Mouse (Mus musculus) neural tube, embryonic 13.5 days (tissue): Measurements from ENCODE around the gene Olfr152. TPM values are rescaled to one million over a fixed set of nuclear protein-coding genes. Genes with fewer than 3 reads are reported as not detected.

Experiments
- ATAC-seq: fragments of 200-750 bp; cut with Nextera tagmentation; 2 replicates; pipeline ENCODE4 v1.8.0; 2017; ENCODE audit warnings: low read depth, mild to moderate bottlenecking, moderate TSS enrichment, moderate library complexity
- H3K27ac ChIP-seq: fragments of 300-500 bp; sonication (generic); replicated peaks from 2 replicates; pipeline ENCODE4 v1.5.1; 2015; ENCODE audit warnings: moderate library complexity, mild to moderate bottlenecking, inconsistent platforms
- H3K27me3 ChIP-seq: fragments of 300-500 bp; sonication (generic); 2 replicates; pipeline ENCODE4 v1.6.1; 2015; ENCODE audit warnings: mild to moderate bottlenecking, inconsistent platforms
- H3K36me3 ChIP-seq: fragments of 300-500 bp; sonication (generic); 2 replicates; pipeline ENCODE4 v1.6.1; 2015; ENCODE audit warnings: mild to moderate bottlenecking, inconsistent platforms
- H3K4me1 ChIP-seq: fragments of 300-500 bp; sonication (generic); replicated peaks from 2 replicates; pipeline ENCODE4 v1.6.1; 2015; ENCODE audit warnings: inconsistent platforms
- H3K4me2 ChIP-seq: fragments of 300-500 bp; sonication (generic); 2 replicates; pipeline ENCODE4 v1.6.1; 2015; ENCODE audit warnings: inconsistent platforms, mild to moderate bottlenecking, moderate library complexity
- H3K4me3 ChIP-seq: fragments of 300-500 bp; sonication (generic); 2 replicates; pipeline ENCODE4 v1.5.1; 2015; ENCODE audit warnings: mild to moderate bottlenecking, inconsistent platforms
- H3K9ac ChIP-seq: fragments of 300-500 bp; sonication (generic); 2 replicates; pipeline ENCODE4 v1.6.1; 2015; ENCODE audit warnings: moderate library complexity, mild to moderate bottlenecking, inconsistent platforms
- H3K9me3 ChIP-seq: fragments of 300-500 bp; sonication (generic); 2 replicates; pipeline ENCODE4 v1.6.1; 2016; ENCODE audit warnings: inconsistent platforms
- WGBS: fragments of 180-500 bp; shearing (Covaris S2); methylation state at CpG from one replicate; pipeline ENCODE4 v1.1.7; 2015; 5-methylcytosine and 5-hydroxymethylcytosine counted together
- polyA plus RNA-seq: library from polyadenylated mRNA; unstranded; fragments of >200 nt; fragmentation: Nextera tagmentation; extraction: Ambion mirVana; gene quantifications from 2 replicates; pipeline ENCODE4 v1.2.1, GENCODE M21; 2015

Olfr152 gene
- polyA plus RNA-seq: not detected in 2 replicates

DNA sequence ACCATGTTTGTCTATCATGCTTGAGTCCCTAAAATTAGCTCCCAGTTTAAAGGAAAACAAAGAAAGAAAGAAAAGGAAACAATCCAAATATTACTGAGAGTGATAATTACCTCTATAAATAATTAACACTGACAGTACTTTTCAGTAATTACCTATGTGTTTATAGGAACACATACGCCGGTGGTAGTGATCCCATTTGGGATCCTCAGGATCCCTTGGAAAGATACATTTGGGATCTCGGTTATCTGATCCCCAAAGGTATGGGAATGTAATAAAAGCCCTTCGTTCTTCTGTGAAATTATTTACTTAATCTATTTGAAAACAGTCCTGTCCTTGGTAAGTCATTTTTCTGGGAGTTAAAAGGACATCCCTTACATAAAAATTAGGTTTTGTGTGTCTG, at the start of gene Olfr152:
Gene Olfr152 (plus strand): TSS at position 301 of the 400 bp plus-strand sequence.
- WGBS: 77% methylated on average over 4 of the region's 4 CpGs

DNA sequence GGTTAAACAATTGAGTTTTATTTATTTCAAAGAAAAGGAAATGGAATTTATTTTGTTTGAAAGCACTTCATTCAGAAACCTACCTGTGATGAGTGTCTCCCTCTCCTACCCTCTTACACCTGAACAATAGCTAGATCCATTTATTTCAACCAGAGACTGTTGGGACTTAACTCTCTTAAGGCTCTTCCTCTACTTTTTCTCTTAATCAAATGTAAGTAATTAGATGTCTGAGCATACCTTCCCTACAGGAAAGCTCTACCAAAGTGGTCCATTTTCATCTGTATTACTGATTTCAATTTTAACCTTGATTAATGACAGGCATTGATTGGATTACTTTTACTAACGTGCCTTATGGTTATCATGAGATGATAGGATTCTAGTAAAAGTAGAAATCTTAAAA, 39.4 kb upstream of the Olfr152 start, which contains the start of gene Olfr1138:
Gene Olfr1138 (minus strand): TSS at position 101 of the 400 bp plus-strand sequence.
- no peaks in the 10 kb centered on the region for H3K36me3 ChIP-seq
- no peak within 1 kb of the TSS for H3K4me2 ChIP-seq
- WGBS: 89% methylated on average over 1 of the region's 1 CpGs
- no peak within 1 kb of the TSS for H3K9ac ChIP-seq
- H3K9me3 ChIP-seq: no peaks in the 10 kb centered on the region
- no peak within 1 kb of the TSS for H3K4me3 ChIP-seq
- H3K27me3 ChIP-seq: no peaks in the 10 kb centered on the region
- no peaks in the 10 kb centered on the region for H3K4me1 ChIP-seq
- no peak for ATAC-seq
- no peak within 1 kb of the TSS for H3K27ac ChIP-seq

More for the DNA sequence above, at the start of gene Olfr152:
- Histone ChIP-seq H3K27ac (no peak within 1 kb of the TSS), H3K27me3 (no peaks in the 10 kb centered on the region), H3K9ac (no peak within 1 kb of the TSS), H3K4me3 (no peak within 1 kb of the TSS), H3K9me3 (no peaks in the 10 kb centered on the region), H3K4me1 (no peaks in the 10 kb centered on the region), H3K36me3 (no peaks in the 10 kb centered on the region), H3K4me2 (no peak within 1 kb of the TSS)
- no peak for ATAC-seq

DNA sequence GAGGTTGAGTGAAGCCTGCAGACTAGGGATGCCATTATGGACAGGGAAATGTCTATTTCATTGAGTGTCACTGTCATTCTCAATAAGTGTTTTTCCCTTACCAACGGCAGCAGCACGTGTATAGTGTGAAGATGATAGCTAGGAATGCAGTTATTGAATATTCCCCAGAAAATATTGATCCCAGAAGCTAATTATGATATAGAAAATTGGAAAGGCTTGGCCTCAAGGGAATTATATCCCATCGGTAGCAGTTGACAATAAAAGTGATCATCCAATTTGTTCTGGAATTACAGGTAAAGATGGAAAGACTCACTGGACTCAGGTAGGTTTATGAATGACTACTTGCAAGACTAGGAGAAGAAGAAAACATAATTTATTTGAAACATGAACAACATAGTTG, 35.8 kb upstream of the Olfr152 start, which contains the start of gene Olfr1140:
Gene Olfr1140 (plus strand): TSS at position 301 of the 400 bp plus-strand sequence.
- Histone ChIP-seq H3K9me3 (no peaks in the 10 kb centered on the region), H3K9ac (no peak within 1 kb of the TSS), H3K27ac (no peak within 1 kb of the TSS), H3K4me3 (no peak within 1 kb of the TSS), H3K4me2 (no peak within 1 kb of the TSS), H3K36me3 (no peaks in the 10 kb centered on the region), H3K4me1 (no peaks in the 10 kb centered on the region), H3K27me3 (no peaks in the 10 kb centered on the region)
- 70% methylated on average over 3 of the region's 3 CpGs for WGBS
- no peak for ATAC-seq

DNA sequence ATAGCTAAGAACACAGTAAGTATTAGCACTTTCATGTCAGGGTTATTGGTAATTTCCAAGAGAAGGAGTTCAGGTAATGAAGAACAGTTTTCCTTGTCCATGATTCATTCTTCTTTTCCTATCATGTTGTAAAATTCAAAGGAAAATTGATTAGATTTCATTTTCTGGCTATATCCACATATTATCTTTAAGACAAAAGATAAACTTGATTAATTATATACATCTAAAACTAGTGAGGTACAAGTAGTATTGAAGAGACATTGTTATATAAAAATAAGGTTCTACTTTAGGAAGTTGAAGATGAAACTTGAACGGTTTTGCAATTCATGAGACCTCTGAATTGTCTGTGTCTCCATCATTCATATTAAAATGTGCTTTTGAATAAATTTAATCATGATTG, 25.4 kb upstream of the Olfr152 start, which contains the start of gene Olfr1141:
Gene Olfr1141 (minus strand): TSS at position 101 of the 400 bp plus-strand sequence.
- ATAC-seq: no peak

DNA sequence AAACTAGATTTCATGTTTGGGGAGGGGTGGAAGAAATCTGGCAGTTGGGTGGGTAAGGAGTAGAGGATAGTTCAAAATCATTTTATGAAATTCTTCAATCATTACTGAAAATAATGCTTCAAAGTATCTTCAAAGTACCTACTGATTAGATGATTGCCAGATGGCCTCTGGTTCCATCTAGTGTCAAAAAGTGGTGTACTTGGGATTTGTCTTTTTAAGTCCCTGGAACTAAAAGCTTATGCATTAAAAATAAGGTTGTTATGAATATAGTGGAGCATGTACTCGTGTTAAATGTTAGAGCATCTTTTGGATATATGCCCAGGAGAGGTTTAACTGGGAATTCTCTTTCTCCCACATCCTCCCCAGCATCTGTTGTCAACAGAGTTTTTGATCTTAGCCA, 3.1 kb upstream of the Olfr152 start:
- ATAC-seq: no peak
- Histone ChIP-seq H3K4me2 (no peak overlapping the region), H3K9ac (no peak overlapping the region), H3K27me3 (no peaks in the 10 kb centered on the region), H3K9me3 (no peaks in the 10 kb centered on the region), H3K4me1 (no peaks in the 10 kb centered on the region), H3K27ac (no peak overlapping the region), H3K36me3 (no peaks in the 10 kb centered on the region), H3K4me3 (no peak overlapping the region)
- WGBS: 45% methylated on average over 1 of the region's 1 CpGs

More for the DNA sequence above, 25.4 kb upstream of the Olfr152 start, which contains the start of gene Olfr1141:
- H3K36me3 ChIP-seq: no peaks in the 10 kb centered on the region
- no peaks in the 10 kb centered on the region for H3K9me3 ChIP-seq
- 83% methylated on average over 1 of the region's 1 CpGs for WGBS
- no peaks in the 10 kb centered on the region for H3K27me3 ChIP-seq
- no peak within 1 kb of the TSS for H3K4me2 ChIP-seq
- no peaks in the 10 kb centered on the region for H3K4me1 ChIP-seq
- no peak within 1 kb of the TSS for H3K27ac ChIP-seq
- no peak within 1 kb of the TSS for H3K4me3 ChIP-seq
- H3K9ac ChIP-seq: no peak within 1 kb of the TSS

DNA sequence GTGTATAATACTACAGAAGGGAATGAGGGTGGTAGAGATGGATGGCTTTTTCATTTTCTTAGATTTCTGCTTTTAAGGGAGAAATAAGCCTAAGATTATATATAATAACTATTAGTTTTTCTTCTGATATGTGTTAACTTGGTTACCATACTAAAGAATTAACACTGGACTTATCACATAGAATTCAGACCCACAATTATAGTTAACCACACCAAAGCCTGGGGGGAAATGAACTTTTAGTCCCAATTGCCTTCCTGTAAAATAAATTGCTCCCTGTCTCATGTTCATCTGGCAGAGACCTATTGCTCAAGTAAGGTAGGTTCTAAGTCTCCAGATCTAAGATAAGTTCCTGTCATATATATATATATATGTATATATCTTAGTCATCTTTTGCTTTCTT, 21.0 kb downstream of the Olfr152 start, which contains the start of gene Olfr1143:
Gene Olfr1143 (plus strand): TSS at position 301 of the 400 bp plus-strand sequence.
- Histone ChIP-seq H3K27me3 (no peaks in the 10 kb centered on the region), H3K9me3 (no peaks in the 10 kb centered on the region), H3K36me3 (no peaks in the 10 kb centered on the region), H3K4me1 (no peaks in the 10 kb centered on the region), H3K4me3 (no peak within 1 kb of the TSS), H3K9ac (no peak within 1 kb of the TSS), H3K4me2 (no peak within 1 kb of the TSS), H3K27ac (no peak within 1 kb of the TSS)
- ATAC-seq: no peak

DNA sequence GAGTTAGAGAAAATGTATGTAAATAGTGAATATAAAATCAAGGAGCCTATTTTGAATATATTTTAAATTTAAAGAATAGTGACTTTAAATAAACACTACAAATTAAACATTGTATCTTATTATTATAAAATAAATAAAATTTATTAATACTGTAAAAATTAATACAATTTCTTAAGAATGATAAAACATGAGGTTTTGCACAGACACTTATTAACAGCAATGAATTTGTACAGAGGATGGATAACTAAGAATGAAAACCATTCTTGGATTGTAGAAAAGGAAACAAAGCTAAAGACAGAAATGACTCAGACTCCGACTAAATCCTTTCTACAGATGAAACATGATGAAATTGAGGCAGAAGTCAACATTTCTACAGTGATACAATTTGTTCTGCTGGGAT, 30.2 kb downstream of the Olfr152 start, which contains the start of gene Olfr1145:
Gene Olfr1145 (plus strand): TSS at position 301 of the 400 bp plus-strand sequence.
- 88% methylated on average over 1 of the region's 1 CpGs for WGBS

DNA sequence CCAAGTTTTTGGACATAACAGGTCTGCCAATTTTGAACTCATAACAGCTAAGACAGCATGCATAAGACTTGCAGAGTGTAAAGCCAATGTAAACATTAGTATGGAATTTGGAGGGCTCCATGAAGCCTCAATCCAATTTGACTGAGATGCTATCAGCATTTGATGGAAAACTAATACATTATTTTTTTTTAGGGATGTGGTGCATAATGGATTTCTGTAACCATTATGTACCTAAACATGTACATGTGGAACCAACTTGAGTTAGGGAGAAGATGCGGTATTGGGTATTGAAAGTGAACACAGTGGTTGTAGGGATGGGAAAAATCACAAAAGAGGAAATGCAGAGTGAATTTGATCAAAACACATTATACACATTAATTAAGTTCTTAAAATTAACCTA, 51.0 kb downstream of the Olfr152 start, which contains the start of gene Olfr1148:
Gene Olfr1148 (plus strand): TSS at position 301 of the 400 bp plus-strand sequence.
- H3K27me3 ChIP-seq: no peaks in the 10 kb centered on the region
- H3K4me3 ChIP-seq: no peak within 1 kb of the TSS
- WGBS: 93% methylated on average over 1 of the region's 1 CpGs

More for the DNA sequence above, 30.2 kb downstream of the Olfr152 start, which contains the start of gene Olfr1145:
- no peaks in the 10 kb centered on the region for H3K4me1 ChIP-seq
- H3K4me3 ChIP-seq: no peak within 1 kb of the TSS
- H3K9me3 ChIP-seq: no peaks in the 10 kb centered on the region
- no peak within 1 kb of the TSS for H3K9ac ChIP-seq
- no peak within 1 kb of the TSS for H3K27ac ChIP-seq
- ATAC-seq: no peak
- H3K27me3 ChIP-seq: no peaks in the 10 kb centered on the region
- H3K36me3 ChIP-seq: no peaks in the 10 kb centered on the region
- no peak within 1 kb of the TSS for H3K4me2 ChIP-seq

More for the DNA sequence above, 51.0 kb downstream of the Olfr152 start, which contains the start of gene Olfr1148:
- no peaks in the 10 kb centered on the region for H3K9me3 ChIP-seq
- no peaks in the 10 kb centered on the region for H3K4me1 ChIP-seq
- no peak within 1 kb of the TSS for H3K9ac ChIP-seq
- H3K4me2 ChIP-seq: no peak within 1 kb of the TSS
- H3K36me3 ChIP-seq: no peaks in the 10 kb centered on the region
- H3K27ac ChIP-seq: no peak within 1 kb of the TSS
- ATAC-seq: no peak

Other genes starting within 250 kb of the Olfr152 start
- gene Olfr153, start 247.7 kb upstream of the Olfr152 start, polyA plus RNA-seq: not detected in 2 replicates
- not detected in 2 replicates for gene Olfr1128, start 233.9 kb upstream of the Olfr152 start, polyA plus RNA-seq
- not detected in 2 replicates for gene Olfr1129, start 205.6 kb upstream of the Olfr152 start, polyA plus RNA-seq
- gene Olfr1130, start 173.3 kb upstream of the Olfr152 start, polyA plus RNA-seq: not detected in 2 replicates
- gene Olfr1131, start 152.4 kb upstream of the Olfr152 start, polyA plus RNA-seq: not detected in 2 replicates
- gene Olfr1132, start 141.9 kb upstream of the Olfr152 start, polyA plus RNA-seq: not detected in 2 replicates
- gene Olfr1133, start 132.1 kb upstream of the Olfr152 start, polyA plus RNA-seq: not detected in 2 replicates
- gene Olfr1134, start 121.0 kb upstream of the Olfr152 start, polyA plus RNA-seq: not detected in 2 replicates
- gene Olfr1135, start 105.8 kb upstream of the Olfr152 start, polyA plus RNA-seq: not detected in 2 replicates
- gene Olfr1136, start 85.5 kb upstream of the Olfr152 start, polyA plus RNA-seq: not detected in 2 replicates
- gene Olfr1137, start 66.3 kb upstream of the Olfr152 start, polyA plus RNA-seq: not detected in 2 replicates
- not detected in 2 replicates for gene Olfr1138, start 39.5 kb upstream of the Olfr152 start, polyA plus RNA-seq
- gene Olfr1140, start 35.7 kb upstream of the Olfr152 start, polyA plus RNA-seq: not detected in 2 replicates
- not detected in 2 replicates for gene Olfr1141, start 25.5 kb upstream of the Olfr152 start, polyA plus RNA-seq
- gene Olfr1143, start 21.1 kb downstream of the Olfr152 start, polyA plus RNA-seq: not detected in 2 replicates
- not detected in 2 replicates for gene Olfr1145, start 30.3 kb downstream of the Olfr152 start, polyA plus RNA-seq
- gene Olfr1148, start 51.0 kb downstream of the Olfr152 start, polyA plus RNA-seq: not detected in 2 replicates
- gene Olfr1150-ps1, start 64.5 kb downstream of the Olfr152 start, polyA plus RNA-seq: not detected in 2 replicates
- gene Olfr1151, start 76.4 kb downstream of the Olfr152 start, polyA plus RNA-seq: not detected in 2 replicates
- gene Olfr1152, start 87.0 kb downstream of the Olfr152 start, polyA plus RNA-seq: not detected in 2 replicates
- gene Olfr1153, start 115.5 kb downstream of the Olfr152 start, polyA plus RNA-seq: not detected in 2 replicates
- gene Olfr1154, start 125.7 kb downstream of the Olfr152 start, polyA plus RNA-seq: not detected in 2 replicates
- gene Olfr1155, start 165.7 kb downstream of the Olfr152 start, polyA plus RNA-seq: not detected in 2 replicates
- not detected in 2 replicates for gene Olfr1156, start 173.6 kb downstream of the Olfr152 start, polyA plus RNA-seq
- not detected in 2 replicates for gene Olfr1157, start 188.8 kb downstream of the Olfr152 start, polyA plus RNA-seq
- not detected in 2 replicates for gene Olfr74, start 195.2 kb downstream of the Olfr152 start, polyA plus RNA-seq
- not detected in 2 replicates for gene Olfr1158, start 210.6 kb downstream of the Olfr152 start, polyA plus RNA-seq
- not detected in 2 replicates for gene Olfr1160, start 228.8 kb downstream of the Olfr152 start, polyA plus RNA-seq
- not detected in 2 replicates for gene Olfr1161, start 243.3 kb downstream of the Olfr152 start, polyA plus RNA-seq